Mouse (Mus musculus) kidney, postnatal 14 days (tissue): ENCODE measurements around the gene Pdcd7.
"Not testable (repeated sequence)": the region's sequence is repeated elsewhere in the genome, so short reads cannot be mapped to it uniquely, and the experiment has no call there.

ENCODE experiments used
- DNase-seq: peaks from one replicate; pipeline ENCODE4 v3.0.0; 2022; ENCODE audit warnings: mixed read lengths

The Pdcd7 gene

DNA sequence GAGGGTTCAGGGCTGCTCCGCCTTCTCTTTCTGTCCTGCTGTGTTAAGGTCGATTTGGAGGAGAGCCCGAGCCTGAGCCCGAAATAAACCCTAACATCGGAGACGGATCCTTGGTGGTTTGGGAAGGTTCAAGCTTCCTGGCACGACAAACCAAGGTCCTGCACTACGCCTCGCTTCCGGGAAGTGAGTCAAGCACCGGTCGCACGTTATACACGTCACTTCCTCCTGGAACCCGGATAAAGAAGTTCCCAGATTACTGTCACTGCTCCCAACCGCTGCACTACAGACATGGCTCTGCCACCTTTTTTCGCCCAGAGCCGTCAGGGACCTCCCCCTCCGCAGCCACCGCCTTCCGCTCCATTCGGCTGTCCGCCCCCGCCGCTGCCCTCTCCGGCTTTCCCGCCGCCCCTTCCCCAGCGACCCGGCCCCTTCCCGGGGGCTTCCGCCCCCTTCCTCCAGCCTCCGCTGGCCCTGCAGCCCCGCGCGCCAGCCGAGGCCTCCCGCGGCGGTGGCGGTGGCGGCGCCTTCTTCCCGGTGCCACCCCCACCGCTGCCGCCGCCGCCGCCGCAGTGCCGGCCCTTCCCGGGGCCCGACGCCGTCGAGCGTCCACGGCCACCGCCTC, at the start of gene Pdcd7:
TSS of gene Pdcd7 (plus strand) at position 251 of the 622 bp plus-strand sequence.
- peak; percentile 96 for DNase-seq

GRCm38 (mm10) chr9:65297056-65297455, 48.8 kb upstream of the Pdcd7 start:
- no peak for DNase-seq

- DNase-seq = no peak
Measured at GRCm38 (mm10) chr9:65298761-65299160, 47.1 kb upstream of the Pdcd7 start.

- no peak for DNase-seq
Measured at GRCm38 (mm10) chr9:65299650-65300049, 46.3 kb upstream of the Pdcd7 start.

DNA sequence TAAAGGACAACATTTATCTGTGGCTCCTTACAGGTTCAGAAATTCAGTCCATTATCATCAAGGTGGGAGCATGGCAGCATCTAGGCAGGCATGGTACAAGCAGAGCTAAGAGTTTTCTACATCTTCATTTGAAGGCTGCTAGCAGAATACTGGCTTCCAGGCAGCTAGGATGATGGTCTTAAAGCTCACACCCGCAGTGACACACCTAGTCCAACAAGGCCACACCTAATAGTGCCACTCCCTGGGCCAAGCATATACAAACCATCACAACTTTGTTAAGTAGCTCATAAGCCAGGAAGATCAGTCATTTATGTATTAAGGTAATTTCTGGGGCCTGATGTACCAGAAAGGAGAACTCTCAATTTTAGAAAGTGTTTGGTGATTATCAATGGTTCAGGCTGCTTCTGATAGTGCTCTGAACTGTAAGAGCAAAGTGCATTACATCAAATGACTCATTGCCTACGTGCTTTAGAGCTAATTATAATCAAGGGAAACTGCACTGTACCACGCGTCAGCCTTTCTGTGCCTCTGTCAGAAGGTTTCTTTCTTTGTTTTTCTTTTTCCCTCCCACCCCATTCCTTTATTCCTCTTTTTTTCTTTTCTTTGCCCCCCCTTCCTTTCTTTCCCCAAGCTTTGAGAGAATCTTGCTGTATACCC, 43.4 kb upstream of the Pdcd7 start:
- DNase-seq = no peak

DNA sequence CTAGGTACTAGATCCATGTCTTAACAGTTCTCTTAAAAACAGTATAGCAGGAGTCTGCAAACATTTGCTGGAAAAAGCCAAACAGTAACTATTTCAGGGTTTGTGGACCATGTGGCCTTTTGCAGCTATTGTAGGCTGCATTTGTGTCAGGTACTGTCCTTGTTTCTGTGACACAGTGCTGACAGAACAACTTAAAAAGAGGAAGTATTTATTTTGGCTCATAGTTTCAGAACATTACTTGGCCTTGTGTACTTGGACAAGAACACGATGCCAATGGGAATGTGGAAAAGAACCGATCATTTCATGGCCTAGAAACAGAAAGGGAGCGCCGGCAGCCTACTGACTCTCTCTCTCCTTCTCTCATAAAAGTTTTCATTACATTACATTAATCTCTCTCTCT, 42.3 kb upstream of the Pdcd7 start:
- DNase-seq = no peak

DNA sequence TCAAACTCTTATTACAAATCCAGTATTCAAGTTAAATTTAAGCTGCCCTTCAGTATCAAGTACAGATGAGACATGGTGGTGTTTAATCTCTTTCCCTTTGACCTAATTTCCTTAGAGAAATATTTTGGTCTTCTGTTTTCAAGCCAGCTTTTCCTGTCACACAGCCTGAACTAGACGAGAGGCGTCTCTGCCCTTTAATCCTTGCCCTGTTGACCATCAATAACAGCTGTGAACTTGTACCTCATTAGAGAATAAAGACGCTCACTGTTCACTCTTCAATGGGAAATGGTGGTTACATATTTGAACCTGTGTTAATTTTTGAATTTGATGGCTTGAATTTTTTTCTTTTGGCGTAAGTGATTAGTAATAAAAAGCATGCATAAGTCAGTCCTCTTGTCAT, 41.6 kb upstream of the Pdcd7 start:
- DNase-seq = peak; percentile 76

DNA sequence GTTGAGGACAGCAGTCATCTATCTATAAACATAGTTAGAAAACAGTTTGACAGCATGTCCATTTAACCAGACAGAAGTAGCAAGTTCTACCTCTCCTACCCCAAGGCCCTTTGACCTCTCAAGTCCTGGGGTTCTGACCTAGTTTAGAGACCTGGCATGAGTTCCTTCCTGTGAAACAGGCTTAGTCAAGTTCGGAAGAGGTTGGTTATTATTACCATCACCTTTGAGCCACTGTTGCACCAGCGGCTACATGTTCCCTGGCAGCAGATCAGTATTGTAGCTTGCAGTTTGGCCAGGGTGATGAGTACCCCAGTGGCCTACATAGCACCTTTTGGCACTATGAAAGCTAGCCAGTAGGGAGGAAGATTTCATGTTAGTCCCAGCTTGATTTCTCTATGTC, 39.2 kb upstream of the Pdcd7 start:
- peak; percentile 55 for DNase-seq

GRCm38 (mm10) chr9:65308011-65308410, 37.9 kb upstream of the Pdcd7 start:
- DNase-seq = no peak

GRCm38 (mm10) chr9:65312669-65313357, 33.1 kb upstream of the Pdcd7 start:
- no peak for DNase-seq

DNA sequence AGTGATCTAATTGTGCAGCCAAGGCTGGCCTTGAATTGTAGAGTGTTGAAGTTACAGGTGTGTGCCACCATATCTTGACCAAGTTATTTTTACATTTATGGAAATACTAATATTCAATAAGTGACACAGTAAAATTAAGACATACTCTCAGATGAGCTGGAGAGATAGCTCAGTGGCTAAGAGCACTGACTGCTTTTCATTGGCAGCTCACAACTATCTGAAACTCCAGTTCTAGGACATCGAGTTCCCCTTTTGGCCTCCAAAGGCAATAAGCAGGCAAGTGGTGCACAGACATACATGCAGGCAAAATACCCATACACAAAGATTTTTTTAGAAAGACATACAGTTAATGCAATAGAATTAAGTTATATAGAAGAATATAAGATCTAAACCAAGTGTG, 32.1 kb upstream of the Pdcd7 start:
- no peak for DNase-seq

- no peak for DNase-seq
Measured at GRCm38 (mm10) chr9:65322255-65322900, 23.5 kb upstream of the Pdcd7 start.

DNA sequence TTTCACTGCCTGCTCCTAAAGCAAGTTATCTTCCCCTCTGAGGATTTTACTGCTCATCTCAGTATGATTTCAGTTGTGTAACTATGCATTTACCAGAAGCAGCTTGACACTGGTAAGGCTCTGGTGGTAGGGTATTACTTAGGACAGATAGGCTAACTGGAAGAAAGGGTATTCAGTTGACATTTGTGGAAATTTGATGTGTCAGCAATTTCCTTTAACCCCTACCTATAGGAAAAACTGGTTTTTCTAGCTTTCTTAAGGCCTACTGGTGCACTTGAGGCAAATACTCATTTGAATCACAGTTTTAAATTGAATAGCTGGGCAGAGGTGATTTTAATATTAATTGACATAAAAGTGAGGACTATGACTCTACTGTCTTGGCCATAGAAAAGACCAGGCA, 19.9 kb upstream of the Pdcd7 start:
- DNase-seq = no peak

- no peak for DNase-seq
Measured at GRCm38 (mm10) chr9:65327371-65327770, 18.5 kb upstream of the Pdcd7 start.

DNA sequence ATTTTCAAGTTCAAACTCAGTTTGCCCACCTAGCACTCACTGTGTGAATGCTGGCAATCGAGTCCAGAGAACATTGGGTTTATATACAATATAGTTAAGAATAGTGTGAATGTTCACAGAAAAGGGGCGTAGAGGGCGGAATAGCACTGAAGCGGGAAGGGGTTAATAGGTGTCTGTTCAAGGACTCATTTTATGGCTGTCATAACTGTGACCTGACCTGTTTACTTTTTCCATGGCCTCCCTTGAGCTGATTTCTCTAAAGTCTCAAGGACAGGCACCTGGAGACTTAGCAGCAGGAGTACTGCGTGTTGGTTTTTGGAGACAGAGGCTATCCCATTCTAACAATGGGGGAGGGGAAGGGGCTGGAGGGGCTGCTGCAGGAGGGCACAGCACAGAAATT, 11.9 kb upstream of the Pdcd7 start:
- no peak for DNase-seq

- DNase-seq = no peak
Measured at GRCm38 (mm10) chr9:65339146-65339545, 6.8 kb upstream of the Pdcd7 start.

DNA sequence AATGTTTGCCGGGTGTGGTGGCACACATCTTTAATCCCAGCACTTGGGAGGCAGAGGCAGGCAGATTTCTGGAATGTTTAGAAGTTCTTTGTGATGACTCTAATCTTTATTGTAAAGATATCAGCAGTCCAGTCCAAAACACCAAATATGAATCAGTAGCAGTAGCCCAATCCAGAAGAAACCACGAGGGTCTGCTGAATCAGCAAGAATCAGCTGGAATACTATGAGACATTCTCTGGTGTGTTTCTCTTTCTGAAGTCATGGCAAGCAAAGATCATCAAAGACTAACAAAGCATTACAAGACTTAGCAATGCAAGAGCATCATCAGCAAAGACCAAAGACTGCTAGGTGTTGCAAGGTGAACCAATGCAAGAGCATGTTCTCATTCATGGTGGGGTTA, 5.5 kb upstream of the Pdcd7 start:
- no peak for DNase-seq

DNA sequence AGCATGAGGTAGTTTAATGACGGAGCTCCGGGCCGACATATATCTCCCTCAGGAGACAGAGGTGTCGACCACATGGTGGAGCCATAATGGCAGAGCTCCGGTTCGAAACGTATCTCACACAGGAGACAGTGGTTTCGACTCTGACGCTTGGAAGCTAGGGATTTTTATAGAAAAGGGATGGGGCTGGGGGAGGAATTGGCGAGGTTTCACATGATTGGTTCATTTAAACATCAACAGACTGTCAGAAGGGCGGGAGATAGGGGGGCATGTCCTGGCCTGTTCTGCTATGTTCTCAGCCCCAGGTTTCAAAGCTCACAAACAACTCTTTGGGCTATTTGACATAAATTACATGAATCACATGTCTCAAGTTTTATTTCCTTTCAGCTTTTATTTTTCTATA, 465 bp upstream of the Pdcd7 start:
- DNase-seq = not testable (repeated sequence)

GRCm38 (mm10) chr9:65346476-65347111, 690 bp downstream of the Pdcd7 start:
- DNase-seq = peak; percentile 58

DNA sequence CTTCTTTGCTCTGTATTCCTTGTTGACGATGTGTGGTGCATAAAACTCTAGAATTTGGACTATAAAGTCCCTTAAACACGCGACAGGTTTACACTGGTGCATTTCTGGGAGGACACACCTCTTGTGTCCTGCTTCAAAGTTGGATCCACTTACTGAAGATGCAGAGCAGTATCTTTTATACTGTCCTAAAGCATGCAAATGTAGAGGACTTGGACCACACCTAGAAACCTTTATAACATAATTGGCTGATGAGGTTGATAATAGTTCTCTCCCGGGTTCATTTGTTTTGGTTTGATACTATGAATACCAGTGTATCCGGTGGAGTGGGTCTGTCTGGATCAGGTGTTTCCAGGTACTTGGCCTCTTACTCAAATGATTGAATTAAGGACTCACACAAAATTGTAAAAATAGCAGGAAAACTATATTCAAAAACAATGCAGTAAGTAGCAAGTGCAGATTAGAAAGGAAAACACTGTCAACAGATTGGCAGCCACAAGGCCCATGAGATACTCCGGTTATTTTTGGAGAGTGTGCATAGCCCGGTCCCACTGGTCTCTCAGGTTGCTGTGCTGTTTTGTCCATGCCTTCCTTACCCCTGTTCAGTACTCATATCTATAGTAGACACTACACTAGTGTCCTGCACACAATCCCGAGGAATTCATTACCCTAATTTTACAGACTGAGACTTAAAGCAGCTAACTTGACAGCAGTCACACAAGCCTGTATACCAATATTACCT, 1.4 kb downstream of the Pdcd7 start:
- DNase-seq = no peak

DNA sequence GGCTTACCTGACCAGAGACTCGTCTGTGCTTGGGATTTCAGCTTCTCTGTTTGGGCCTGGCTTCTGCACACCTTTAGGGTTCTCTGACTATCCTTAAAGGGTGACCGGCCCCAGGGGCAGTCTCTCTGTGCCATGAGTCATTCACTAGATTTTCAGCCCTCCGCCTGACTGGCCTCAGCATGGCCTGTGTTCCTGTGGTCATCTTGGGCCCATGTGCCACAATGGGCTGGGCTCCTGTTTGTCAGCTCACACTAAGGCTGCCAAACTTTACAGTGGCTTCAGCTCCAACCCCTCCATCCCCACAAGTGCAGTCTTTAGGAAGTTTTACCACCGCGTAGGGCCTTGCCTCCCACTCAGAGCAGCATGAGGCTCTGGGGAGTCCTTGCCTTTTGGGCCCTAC, 7.3 kb downstream of the Pdcd7 start:
- DNase-seq = no peak

GRCm38 (mm10) chr9:65356561-65356960, 10.7 kb downstream of the Pdcd7 start:
- DNase-seq = no peak

DNA sequence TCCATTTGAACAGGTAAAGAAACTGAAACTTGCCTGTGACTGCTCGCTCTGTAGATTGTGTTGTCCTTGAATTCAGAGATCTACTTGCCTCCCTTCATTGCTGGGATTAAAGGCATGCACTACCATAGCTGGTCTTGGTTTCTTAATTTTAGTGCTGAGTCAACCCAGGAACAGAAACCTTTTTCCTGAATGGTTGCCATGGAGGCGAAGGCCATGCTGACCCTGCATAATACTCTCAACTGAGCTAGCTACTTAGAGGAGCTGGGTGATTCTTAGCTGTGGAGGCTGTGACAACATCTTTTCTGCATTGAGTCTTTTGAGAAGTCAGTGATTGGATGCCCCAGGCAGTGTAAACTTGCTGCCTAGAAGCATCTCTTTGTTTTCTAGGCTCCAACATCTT, 11.1 kb downstream of the Pdcd7 start:
- DNase-seq = no peak
